In the genomic region with DNA sequence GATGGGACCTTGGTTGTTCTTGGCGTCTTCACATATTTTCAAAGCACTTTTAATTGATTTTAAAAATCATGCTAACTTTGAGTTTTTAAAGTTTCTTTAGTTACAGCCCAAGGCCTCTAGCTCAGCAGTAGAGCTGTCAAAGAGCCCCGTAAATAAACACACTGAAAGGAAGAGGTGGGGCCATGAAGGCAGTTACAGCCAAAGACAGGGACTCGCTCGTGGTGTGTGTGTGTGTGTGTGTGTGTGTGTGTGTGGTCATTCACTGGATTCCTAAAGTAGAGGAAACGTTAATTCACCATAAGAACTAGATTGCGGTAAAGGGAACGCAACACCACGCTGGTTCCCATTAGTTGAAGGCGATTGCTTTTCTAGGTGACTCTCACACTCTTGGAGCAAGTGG, we compare ENCODE assay signal across 12 mouse cellular contexts. TPM values are rescaled to one million over a fixed set of nuclear protein-coding genes. Genes with fewer than 3 reads are reported as not detected.
A peak's percentile ranks its signal among the peaks of the same experiment; 100 is the strongest.
DNase-seq lines count a peak whose midpoint lies in the region; ATAC-seq and TF ChIP-seq lines count a peak whose summit lies in the region.
"Had no signal": no experiment of that assay in that cellular context is flagged by ENCODE, and none has a peak within 500 bp of the region (broad histone marks: within the 10 kb centered on the region; RNA-seq: fewer than 3 reads in every experiment).

No protein-coding gene starts in this region.

- no peak overlapping the region for H3K9ac ChIP-seq in lung, embryonic 16.5 days (ENCODE audit: low read length)
- H3K9ac ChIP-seq: liver, embryonic 14.5 days; midbrain, embryonic 12.5 days had no signal

- H3K27me3 ChIP-seq in lung, embryonic 16.5 days (ENCODE audit: control insufficient read depth, insufficient read depth, low read depth, low read length) = no peaks in the 10 kb centered on the region
- H3K27me3 ChIP-seq: midbrain, embryonic 12.5 days had no signal

- no peaks in the 10 kb centered on the region for H3K4me1 ChIP-seq in lung, embryonic 16.5 days (replicated peaks; ENCODE audit: control insufficient read depth, insufficient read depth, low read length)
- peaks cover 3% of the 10 kb centered on the region for H3K4me1 ChIP-seq in lung, adult 2 months (ENCODE audit: control insufficient read depth, insufficient read depth, low read length)
- H3K4me1 ChIP-seq: midbrain, embryonic 12.5 days had no signal

- H3K27ac ChIP-seq in lung, embryonic 16.5 days (ENCODE audit: low read length) = no peak overlapping the region
- H3K27ac ChIP-seq: liver, embryonic 14.5 days; midbrain, embryonic 12.5 days had no signal

- no peak overlapping the region for H3K4me3 ChIP-seq in lung, embryonic 16.5 days (ENCODE audit: low read length)
- no peak overlapping the region for H3K4me3 ChIP-seq in lung, adult 2 months (replicated peaks; ENCODE audit: extremely low read depth, low read depth, low read length)
- H3K4me3 ChIP-seq: midbrain, embryonic 12.5 days had no signal

- no peaks in the 10 kb centered on the region for H3K36me3 ChIP-seq in lung, embryonic 16.5 days (ENCODE audit: control insufficient read depth, insufficient read depth, low read length)
- H3K36me3 ChIP-seq: midbrain, embryonic 12.5 days had no signal

- WGBS in lung, embryonic 16.5 days = 66% methylated on average over 9 of the region's 9 CpGs
- WGBS in lung, adult 2 months = 61% methylated on average over 9 of the region's 9 CpGs

- DNase-seq in lung, adult 2 months = no peak
- DNase-seq in kidney, postnatal 36 days = peak; percentile 39 to 56
- DNase-seq in right cerebral cortex, postnatal 36 days (ENCODE audit: low spot score in 2 of 2) = no peak
- no peak for DNase-seq in left cerebral cortex, postnatal 25 days (ENCODE audit: low spot score in 2 of 2)
- DNase-seq: cerebellum, adult 9-10 months; left cerebral cortex, postnatal 4 days had no signal

- no peak for TF ChIP-seq POLR2A in lung, adult 2 months (IDR thresholded peaks at IDR 0.05; ENCODE audit: borderline replicate concordance, extremely low read depth, low read depth, low read length)

- TF ChIP-seq CTCF in lung, adult 2 months (IDR thresholded peaks at IDR 0.05; ENCODE audit: insufficient read depth, low read length) = no peak

- intact Hi-C loops in left cerebral cortex, postnatal 25 days (cut with DNase I) = no loop called here

- H3K9me3 ChIP-seq in lung, embryonic 16.5 days (ENCODE audit: control insufficient read depth, low read length) = no peaks in the 10 kb centered on the region
- H3K9me3 ChIP-seq: midbrain, embryonic 12.5 days had no signal

- ATAC-seq in lung, embryonic 16.5 days (ENCODE audit: low read depth) = peak; percentile 59; the same call in 1 of the 2 replicates
- ATAC-seq in granulocyte monocyte progenitor cell, adult 5-6 weeks (replicated peaks; ENCODE audit: poor library complexity, severe bottlenecking) = peak; percentile 12; the same call in 1 of the 2 replicates
- peak; percentile 10; the same call in 1 of the 2 replicates for ATAC-seq in megakaryocyte progenitor cell, adult 5-6 weeks (replicated peaks; ENCODE audit: poor library complexity)
- ATAC-seq: forebrain, embryonic 14.5 days had no signal

- H3K4me2 ChIP-seq in lung, embryonic 16.5 days (ENCODE audit: low read depth, low read length) = no peak overlapping the region
- H3K4me2 ChIP-seq: midbrain, embryonic 12.5 days had no signal

RNA-seq across cellular contexts. Expression of gene Bach1, which starts 43.2 kb away (rescaled TPM):
- 7.8 and 8.8 TPM in 2 replicates for polyA plus RNA-seq in lung, embryonic 16.5 days (2015; fragmentation: Nextera tagmentation; extraction: Ambion mirVana)
- 16.2 and 19.3 TPM in 2 replicates for polyA plus RNA-seq in lung, adult 2 months (2012; rRNA removed)
- 15.2 and 20.2 TPM in 2 replicates for total RNA-seq in granulocyte monocyte progenitor cell, adult 5-6 weeks (2014; fragmentation: Nextera tagmentation)
- 29.6 and 29.8 TPM in 2 replicates for total RNA-seq in granulocyte monocyte progenitor cell, adult 5-6 weeks (2017)
- 15.9 and 16.7 TPM in 2 replicates for total RNA-seq in megakaryocyte progenitor cell, adult 5-6 weeks (2015)
- total RNA-seq in megakaryocyte progenitor cell, adult 5-6 weeks (2017) = 27.2 and 32.9 TPM in 2 replicates
- total RNA-seq in left cerebral cortex, postnatal 25 days (2021) = 10 to 100 TPM; 11.9 to 13.3 TPM

Comparison
In these comparisons a context has a peak if more than half of its experiments do, and no peak if none do; other contexts are left out.
1. DNase-seq: peak in kidney, postnatal 36 days (2 of 2); none in lung, adult 2 months (single experiment), right cerebral cortex, postnatal 36 days (0 of 2) and left cerebral cortex, postnatal 25 days (0 of 2).
2. Peak in every context shown above with its lines, with median percentiles within 50 percentile points of each other: ATAC-seq.